Mouse (Mus musculus) embryonic fibroblast, embryonic 13.5 days (primary cell): ENCODE measurements at regions not wholly inside any gene's neighbourhood (a gene's known extent, or its start where the extent isn't known, plus 50 kb on each side); places are given as distances from the start of the nearest gene placed in this dataset.

ENCODE experiments used
- H3K27ac ChIP-seq: 2 replicates; pipeline ENCODE4 v1.5.1; 2012; ENCODE audit warnings: low read length, control low read depth, inconsistent platforms; ENCODE audit not compliant: insufficient read depth
- H3K4me1 ChIP-seq: 2 replicates; pipeline ENCODE4 v1.6.1; 2011; ENCODE audit warnings: low read length; ENCODE audit not compliant: control insufficient read depth, insufficient read depth
- H3K4me3 ChIP-seq: 2 replicates; pipeline ENCODE4 v1.5.1; 2011; ENCODE audit warnings: mild to moderate bottlenecking, control low read depth, low read length; ENCODE audit not compliant: insufficient read depth
- CTCF ChIP-seq: IDR thresholded peaks from 2 replicates; pipeline ENCODE4 v1.5.1; 2011; ENCODE audit warnings: mild to moderate bottlenecking, control low read depth, low read length, moderate library complexity, borderline replicate concordance; ENCODE audit not compliant: insufficient read depth
- POLR2A ChIP-seq: IDR thresholded peaks from 2 replicates; pipeline ENCODE4 v1.6.1; 2011; ENCODE audit warnings: low read depth, mild to moderate bottlenecking, control low read depth, low read length, moderate library complexity

GRCm38 (mm10) chr11:17655840-17656239 lies 297.8 kb downstream of the Etaa1 start:
- H3K27ac ChIP-seq, result no peak overlapping the region
- H3K4me1 ChIP-seq, result peaks cover 3% of the 10 kb centered on the region
- TF ChIP-seq CTCF (no peak), POLR2A (no peak)
- no peak overlapping the region for H3K4me3 ChIP-seq

- TF ChIP-seq POLR2A, result no peak
- TF ChIP-seq CTCF, result no peak
- Histone ChIP-seq H3K27ac (no peak overlapping the region), H3K4me1 (peaks cover 7% of the 10 kb centered on the region), H3K4me3 (no peak overlapping the region)
Measured at GRCm38 (mm10) chr11:17657720-17658119, 296.0 kb downstream of the Etaa1 start.

- Histone ChIP-seq H3K4me3 (no peak overlapping the region), H3K4me1 (peaks cover 7% of the 10 kb centered on the region), H3K27ac (no peak overlapping the region)
- TF ChIP-seq CTCF (no peak), POLR2A (no peak)
Measured at GRCm38 (mm10) chr11:17658289-17658688, 295.4 kb downstream of the Etaa1 start.

- Histone ChIP-seq H3K27ac (no peak overlapping the region), H3K4me1 (peaks cover 7% of the 10 kb centered on the region), H3K4me3 (no peak overlapping the region)
- no peak for TF ChIP-seq POLR2A
- no peak for TF ChIP-seq CTCF
Measured at GRCm38 (mm10) chr11:17658717-17659116, 295.0 kb downstream of the Etaa1 start.

- TF ChIP-seq POLR2A (no peak), CTCF (no peak)
- Histone ChIP-seq H3K4me3 (no peak overlapping the region), H3K4me1 (peaks cover 9% of the 10 kb centered on the region), H3K27ac (no peak overlapping the region)
Measured at GRCm38 (mm10) chr11:17663893-17664292, 289.8 kb downstream of the Etaa1 start.

GRCm38 (mm10) chr11:17665624-17666552 lies 287.8 kb downstream of the Etaa1 start:
- Histone ChIP-seq H3K4me1 (peaks cover 6% of the 10 kb centered on the region; the same call in 1 of the 2 replicates), H3K27ac (no peak overlapping the region; the same call in 1 of the 2 replicates), H3K4me3 (no peak overlapping the region)
- no peak for TF ChIP-seq POLR2A
- no peak for TF ChIP-seq CTCF

- TF ChIP-seq POLR2A (no peak), CTCF (no peak)
- peak overlapping the region; percentile 72 for H3K27ac ChIP-seq
- H3K4me1 ChIP-seq, result no peaks in the 10 kb centered on the region
- H3K4me3 ChIP-seq, result no peak overlapping the region
Measured at GRCm38 (mm10) chr11:17680998-17681397, 272.7 kb downstream of the Etaa1 start.

- peak; percentile 28; the same call in 1 of the 2 replicates for TF ChIP-seq CTCF
- no peak for TF ChIP-seq POLR2A
Measured at GRCm38 (mm10) chr11:17685711-17686113, 268.0 kb downstream of the Etaa1 start.

GRCm38 (mm10) chr11:17686806-17687205 lies 266.9 kb downstream of the Etaa1 start:
- H3K4me1 ChIP-seq, result peaks cover 3% of the 10 kb centered on the region; the same call in 1 of the 2 replicates
- no peak overlapping the region for H3K4me3 ChIP-seq
- TF ChIP-seq POLR2A (no peak), CTCF (no peak)
- H3K27ac ChIP-seq, result peak overlapping the region; percentile 94

More at GRCm38 (mm10) chr11:17685711-17686113, 268.0 kb downstream of the Etaa1 start:
- no peak overlapping the region for H3K4me3 ChIP-seq
- H3K4me1 ChIP-seq, result peaks cover 3% of the 10 kb centered on the region; the same call in 1 of the 2 replicates
- peak overlapping the region; percentile 61 for H3K27ac ChIP-seq

GRCm38 (mm10) chr11:17694145-17694544 lies 259.5 kb downstream of the Etaa1 start:
- Histone ChIP-seq H3K4me3 (no peak overlapping the region), H3K27ac (no peak overlapping the region), H3K4me1 (no peaks in the 10 kb centered on the region)
- TF ChIP-seq POLR2A (no peak), CTCF (no peak)
